Mouse (Mus musculus) cerebellum, postnatal 4 days (tissue): ENCODE results near the gene Plpp3.

Source experiments
- DNase-seq, 2 experiments: peaks; one replicate each; pipeline ENCODE4 v3.0.0; 2022; ENCODE audit warnings: low spot score in 2 of 2, mixed read lengths in 1 of 2

Plpp3 gene

DNA sequence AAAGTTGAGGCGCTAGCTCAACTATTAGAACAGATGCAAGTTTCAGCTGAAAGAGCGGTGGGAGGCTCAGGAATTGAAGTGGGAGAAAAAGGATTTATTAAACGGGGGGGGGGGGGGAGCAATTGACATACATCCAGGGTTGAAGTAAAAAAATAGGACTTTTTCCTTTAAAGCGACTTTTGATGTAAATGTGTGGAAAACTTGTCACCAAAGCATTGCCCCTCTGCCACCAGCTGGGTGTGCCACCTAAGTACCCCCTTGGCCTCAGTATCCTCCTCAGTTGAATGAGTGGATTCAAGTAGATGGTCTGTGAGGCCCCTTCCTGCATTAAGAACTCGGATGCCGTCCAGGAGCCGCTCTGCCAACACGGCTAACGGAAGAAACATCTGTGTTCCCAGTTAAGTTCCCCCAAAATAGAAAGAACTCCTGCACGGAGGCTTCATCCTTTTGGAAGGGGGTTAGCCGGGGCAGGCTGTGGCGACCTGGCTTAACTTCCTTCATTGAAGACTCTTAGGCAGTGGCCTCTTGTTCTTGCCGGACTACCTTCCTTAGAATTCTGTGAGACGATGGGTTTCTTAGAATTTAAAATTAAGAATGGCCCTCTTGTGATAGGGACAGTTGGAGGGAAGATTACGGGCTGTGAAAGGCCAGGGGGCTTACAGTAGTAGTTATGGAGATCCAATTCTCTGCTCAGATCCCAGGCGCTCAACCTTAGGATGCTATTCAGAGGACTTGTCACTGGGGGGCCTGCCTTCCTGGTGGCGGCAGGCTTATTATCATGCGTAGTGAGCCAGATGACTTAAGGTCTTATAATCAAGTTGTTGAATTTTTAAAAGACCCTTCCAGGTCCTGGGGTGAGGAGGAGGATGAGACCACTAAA lies 1.7 kb downstream of the Plpp3 start:
- DNase-seq = no peak

DNA sequence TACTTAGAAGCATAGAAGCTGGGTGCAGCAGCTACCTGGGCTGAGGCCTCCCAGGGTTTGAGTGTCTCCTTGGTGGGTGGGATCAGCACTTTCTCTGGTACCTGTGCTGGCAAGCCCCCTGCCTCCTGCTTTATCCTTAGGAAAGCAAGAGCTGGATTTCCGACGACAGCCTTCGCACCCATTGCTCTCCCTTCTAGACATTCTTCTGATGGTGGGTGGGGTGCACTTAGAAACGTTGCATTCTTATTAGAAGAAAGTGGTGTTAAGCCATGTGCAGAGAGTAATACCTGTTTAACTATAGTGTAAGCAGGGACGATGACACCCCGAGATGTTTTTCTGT lies 2.4 kb downstream of the Plpp3 start:
- DNase-seq = no peak

DNA sequence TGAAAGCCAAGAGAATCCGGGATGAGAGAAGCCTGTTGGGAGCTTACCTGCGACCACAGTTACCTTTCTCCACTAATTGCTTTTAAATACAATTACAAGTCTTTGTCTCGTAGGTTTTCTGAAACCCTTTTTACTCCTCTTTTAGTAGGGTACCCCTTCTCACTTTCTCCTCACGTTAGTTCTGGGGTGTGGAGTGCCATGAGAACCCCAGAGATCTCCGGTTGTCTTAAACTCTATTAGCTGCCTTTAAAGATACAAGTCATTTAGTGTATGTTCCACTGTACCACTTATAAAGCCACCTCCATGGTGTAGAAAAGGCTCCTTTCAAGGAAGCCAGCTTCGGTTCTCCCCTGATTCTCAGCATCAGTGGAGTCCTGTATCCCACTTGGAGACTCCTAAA lies 3.3 kb downstream of the Plpp3 start:
- no peak for DNase-seq

DNA sequence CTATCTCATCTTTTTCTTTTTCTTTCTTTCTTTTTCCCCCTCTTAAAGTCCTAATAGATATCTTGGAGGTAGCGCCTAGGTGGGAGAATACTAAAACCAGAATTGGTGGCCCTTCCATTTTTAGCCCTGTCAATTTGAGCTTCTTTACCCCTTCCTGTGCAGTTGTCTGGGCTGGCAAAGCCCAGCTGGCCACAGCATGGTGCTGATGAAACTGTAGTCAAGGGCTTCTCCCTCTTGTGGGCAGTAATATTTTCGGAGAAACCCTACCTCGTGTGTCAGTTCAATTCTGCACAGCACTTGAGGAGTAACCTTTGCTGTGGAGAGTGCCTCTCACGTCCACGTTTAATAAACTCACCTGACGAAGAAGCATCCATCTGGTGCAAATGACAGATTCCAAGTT lies 4.9 kb downstream of the Plpp3 start:
- no peak for DNase-seq

DNA sequence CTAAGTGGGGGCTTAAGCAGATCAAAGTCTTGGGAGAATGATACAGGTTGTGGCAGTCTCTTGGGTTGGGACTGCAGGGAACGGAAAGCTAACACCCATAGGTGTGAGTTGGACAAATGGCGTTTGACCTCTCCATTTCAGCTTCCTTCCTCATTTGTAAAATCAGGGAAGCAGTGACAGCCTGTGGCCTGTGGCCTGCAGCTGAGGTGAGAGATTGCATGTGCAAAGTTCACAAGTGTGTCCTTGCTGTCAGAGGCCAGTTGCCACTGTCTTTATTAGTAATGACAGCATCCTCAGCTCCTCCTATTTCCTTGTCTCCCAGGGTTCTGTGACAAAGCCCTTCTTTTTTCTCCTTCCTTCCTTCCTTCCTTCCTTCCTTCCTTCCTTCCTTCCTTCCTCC lies 5.5 kb downstream of the Plpp3 start:
- no peak for DNase-seq

DNA sequence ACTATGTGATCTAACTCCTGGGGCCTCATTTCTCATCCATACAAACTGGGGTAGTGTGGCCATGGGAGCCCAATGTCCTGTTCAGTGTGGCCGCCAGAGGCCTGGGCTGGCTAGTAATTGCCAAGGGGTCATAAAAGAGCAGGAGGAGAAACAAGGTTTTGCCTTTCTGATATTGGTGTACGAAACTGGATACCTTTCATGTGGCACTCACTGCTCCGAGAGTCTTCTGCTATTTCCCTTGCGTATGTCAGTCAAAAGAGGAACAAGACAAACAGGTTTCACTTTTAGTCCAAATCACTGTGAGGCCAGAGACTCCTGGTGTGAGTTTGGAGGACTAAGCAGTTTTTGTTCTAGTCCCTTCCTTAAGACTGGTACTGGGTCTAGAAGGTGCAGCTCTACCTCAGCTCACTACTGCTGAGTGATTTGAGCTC lies 6.8 kb downstream of the Plpp3 start:
- no peak for DNase-seq

DNA sequence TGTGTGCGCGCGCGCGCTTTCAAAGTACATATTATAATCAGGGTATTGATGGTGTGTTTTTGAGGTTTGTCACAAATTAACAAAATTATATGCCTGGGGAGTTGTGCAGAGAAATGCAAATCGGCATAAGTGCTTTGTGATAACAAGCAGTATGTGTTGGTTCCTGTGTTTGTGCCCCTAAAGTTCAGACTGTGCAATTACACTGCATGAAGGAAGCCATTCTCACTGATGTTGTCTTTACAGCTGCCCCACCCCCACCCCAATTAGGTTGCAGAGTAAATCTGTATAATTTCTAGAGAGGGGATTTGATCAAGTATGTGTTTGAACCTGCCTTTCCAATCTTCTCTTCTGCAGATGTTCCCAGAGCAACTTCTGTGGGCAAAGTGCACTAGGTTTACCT lies 7.8 kb downstream of the Plpp3 start:
- DNase-seq = no peak

DNA sequence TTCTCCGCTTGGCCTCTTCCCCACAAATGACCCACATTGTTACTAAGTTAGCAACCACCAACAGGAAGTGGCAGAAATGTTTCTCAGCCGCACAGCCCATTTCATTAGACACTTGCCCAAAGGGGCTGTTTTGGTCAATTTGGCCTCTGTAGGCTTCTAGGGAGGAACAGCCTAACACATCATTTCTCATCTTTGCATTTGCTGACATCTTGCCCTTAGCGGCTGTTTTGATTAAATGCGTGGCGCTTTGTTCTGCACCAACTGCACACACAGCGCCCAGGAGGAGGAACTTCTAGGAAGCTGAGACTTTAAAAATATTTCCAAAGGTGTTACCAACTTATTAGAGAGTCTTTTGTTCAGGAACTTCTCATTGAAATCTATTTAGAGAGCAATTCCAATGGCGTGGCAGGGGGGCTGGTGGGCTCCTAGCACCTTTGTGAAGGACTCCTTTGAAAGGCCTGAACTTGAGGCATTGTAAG lies 12.0 kb downstream of the Plpp3 start:
- no peak for DNase-seq

DNA sequence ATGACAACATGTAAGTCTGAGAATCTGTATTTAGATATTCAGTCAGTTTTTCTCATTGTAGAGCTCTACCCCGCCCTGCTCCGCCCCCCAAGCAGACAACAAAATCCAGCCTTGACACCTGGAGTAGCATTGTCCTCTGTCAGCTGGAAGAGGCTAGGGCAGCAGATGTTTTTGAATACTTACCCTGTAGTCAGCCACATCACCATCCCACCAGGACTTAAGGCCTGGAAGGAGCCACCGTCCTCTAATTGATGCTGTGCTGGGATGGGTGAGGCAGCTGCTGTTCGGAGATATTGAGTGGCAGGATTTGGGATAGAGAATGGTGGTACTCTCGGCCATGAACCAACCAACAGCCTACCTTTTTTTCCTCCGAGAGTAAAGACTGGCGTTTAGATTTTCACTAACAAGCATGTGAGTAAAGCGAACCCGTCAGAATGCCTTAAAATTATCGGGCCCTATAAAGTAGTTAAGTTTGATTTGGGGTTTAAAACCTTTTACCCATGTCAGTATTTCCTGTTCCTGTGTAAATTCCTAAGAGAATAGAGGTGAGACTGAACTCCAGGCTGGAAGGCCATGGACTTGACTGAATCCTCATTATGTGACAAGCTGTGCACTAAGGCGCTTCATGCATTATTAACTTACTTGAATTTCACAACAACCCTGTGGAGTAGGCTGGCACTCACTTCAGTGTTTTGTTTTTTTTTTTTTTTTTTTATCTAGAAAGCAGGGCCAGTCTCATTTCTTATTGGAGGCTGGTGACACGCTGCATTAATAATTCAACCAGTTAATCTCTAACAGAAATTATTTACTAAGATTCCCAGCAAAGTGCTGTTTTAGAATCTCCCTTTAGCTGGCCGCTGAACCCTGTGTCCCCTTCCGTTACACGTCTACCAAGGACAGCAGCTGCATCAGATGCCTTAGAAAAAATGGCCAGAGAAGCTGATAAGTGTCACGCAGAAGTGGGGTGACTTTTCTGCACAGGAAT lies 13.0 kb downstream of the Plpp3 start:
- no peak for DNase-seq

DNA sequence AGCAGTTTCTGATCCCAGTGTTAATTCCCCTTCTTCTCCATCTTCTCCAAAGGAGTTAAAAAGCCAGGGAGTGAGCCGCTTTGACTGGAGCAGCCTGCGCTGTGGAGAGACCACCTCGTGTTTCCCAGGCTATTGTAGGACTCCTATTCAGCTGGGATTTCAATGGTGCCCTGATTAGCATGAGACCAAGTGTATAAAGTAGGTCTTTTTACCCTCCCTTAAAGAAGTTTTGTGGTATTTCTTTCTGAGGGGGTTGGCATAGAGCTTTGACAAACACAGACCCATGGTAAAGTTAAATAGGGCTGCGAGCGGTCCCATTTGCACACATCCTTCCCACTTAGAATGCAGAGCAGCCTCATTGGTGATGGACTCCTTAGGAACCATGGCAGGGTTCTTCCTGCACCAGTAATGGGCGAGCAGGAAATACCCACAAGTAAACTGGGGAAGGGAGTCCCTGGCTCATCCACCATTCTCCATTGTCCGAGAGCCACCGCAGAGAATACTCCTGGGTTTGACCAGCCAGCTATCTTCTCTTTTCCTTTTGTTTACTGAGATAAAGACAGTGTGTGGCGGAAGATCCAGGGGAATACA lies 13.8 kb downstream of the Plpp3 start:
- no peak for DNase-seq

DNA sequence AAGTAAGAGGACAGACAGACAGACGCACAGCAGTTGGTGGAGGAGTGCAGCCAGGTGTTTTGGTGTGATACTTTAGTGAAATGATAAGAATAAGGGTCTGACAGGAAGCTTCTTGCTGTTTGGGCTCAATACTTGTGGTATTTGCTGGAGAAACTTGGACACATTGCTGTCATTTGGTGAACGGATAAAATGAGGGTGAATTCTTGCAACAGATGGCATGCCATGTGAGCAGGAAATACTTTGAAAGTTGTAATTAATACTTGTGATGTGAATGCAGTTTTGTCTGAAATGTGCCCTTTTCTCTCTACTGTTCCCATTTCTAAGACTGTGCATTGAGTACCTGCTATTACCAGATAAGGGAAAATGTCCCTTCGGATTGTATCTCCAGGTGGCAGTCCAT lies 14.3 kb downstream of the Plpp3 start:
- DNase-seq = no peak

DNA sequence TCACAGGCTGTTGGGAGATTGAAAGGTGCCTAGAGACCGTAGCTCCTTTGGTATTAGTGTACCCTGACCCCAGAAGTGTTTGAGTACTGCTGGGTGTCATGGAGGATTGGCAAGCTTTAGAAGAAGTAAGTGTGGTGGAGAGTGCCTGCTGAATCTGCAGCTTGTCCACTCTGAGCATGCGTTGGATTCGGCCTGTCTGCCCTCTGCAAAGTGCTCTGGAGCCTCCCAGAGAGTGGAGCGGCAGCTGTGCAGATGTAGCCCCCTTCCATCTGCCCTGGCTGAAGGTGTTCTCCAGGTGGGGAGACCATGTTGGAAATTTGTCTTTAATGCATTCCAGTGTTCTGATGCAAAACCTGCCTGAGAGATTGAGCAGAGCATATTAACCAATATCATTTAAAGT lies 17.6 kb downstream of the Plpp3 start:
- DNase-seq = no peak

DNA sequence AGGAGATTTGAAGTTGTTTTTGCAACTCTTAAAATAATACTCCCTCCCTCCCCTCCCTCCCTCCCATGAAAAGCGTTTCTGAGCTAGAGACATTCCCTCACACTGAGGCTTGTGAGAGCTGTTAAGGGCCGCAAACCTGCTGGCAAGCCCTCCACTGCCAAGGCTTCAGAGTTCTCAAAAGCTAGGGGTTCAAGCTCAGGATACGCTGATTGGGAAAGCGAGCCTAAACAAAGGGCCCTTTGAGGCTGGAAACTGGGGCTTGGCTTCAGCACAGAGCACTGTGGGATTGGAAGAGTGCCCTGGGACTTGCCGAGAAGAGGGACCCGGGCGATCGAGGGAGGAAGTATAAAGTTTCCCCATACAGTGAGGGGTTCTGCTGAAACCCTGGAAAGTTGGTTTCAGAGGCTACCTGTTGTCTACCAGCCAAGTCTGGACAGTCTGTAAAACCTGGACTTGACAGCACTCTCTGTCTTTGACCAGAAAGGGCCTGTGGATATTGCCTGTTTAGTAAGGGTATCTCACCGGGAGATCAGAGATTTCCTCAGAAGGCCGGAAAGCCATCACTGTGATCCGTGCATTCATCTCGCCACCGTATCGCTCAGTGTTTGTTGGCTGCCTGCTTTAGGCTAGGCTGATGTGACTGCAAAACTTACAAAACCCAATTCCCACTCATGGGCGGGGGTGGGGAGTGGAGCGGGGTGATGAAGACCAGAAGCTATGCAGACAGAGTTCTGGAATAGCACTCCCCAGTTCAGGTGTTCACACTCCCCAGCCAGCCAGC lies 18.3 kb downstream of the Plpp3 start:
- peak in 1 of 2 experiments; percentile 44 for DNase-seq

DNA sequence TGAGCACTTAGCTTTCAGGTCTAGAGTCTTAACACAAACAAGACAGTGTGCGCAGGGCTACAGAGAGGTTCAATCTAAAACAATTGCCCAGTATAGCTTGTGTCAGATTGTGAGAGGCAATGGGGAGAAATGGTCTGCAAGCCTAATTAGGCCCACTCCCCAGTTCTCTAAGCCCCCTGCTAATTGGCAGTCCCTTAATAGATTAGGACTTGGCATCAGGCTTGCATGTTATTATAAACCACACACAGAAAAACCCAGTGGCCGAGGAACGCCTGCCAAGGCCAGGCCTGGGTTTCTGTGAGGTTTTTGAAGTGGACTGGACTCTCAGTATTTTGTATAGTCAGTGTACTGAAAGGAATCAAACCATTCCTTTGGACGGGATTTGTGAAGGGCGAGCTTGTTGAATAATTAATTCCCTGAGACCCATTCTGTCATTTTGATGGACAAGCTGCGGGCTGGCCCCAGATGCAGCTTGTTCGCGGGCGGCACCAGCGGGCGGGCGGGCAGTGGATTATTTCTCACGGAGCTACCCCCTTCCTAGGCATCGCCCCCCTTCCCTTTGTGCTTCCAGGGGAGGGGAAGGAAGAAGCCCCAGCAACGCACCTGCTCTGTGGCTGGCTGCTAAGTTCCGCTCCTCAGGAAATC lies 24.0 kb downstream of the Plpp3 start:
- peak in 1 of 2 experiments; percentile 56 for DNase-seq

DNA sequence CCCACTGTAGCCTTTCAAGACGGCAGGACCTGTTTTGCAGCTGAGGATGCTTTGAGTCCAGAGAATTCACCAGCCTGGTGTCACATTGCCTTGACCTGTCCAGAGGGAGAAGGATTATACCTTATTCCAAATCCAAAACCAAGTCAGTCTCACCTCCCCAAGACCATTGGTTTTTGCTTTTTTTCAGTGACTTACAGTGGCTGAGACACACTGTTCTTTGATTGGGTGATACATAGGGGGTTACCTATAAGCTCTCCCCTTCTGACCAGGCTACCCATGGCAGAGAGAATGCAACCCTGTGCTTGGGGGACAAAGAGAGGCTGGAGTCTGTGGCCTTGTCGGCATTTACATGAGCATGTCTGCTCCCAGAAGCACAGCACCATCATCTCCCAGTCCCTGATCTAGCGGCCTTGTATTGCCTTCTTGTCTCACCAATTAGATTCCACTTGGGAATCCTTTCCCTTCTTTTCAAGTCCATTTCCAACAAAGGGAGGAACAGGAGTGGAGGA lies 24.6 kb downstream of the Plpp3 start:
- no peak for DNase-seq

DNA sequence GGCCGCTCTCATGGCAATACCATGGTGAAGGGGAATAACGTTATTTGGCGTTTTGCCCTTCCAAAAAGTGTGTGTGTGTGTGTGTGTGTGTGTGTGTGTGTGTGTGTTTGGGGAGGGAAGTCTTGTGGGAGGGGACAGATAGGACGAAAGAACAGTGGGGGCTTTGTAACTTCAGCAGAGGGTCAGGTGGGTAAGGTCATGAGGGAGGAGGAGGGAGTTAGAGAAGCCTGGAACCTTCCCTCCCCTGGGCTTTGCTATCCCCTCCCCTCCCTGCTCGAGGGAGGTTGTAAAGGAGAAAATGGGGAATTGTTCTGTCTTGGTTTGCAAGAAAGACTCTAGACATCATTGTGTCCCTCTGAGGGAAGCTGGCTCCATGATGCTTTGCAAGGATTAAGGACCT lies 25.1 kb downstream of the Plpp3 start:
- no peak for DNase-seq

DNA sequence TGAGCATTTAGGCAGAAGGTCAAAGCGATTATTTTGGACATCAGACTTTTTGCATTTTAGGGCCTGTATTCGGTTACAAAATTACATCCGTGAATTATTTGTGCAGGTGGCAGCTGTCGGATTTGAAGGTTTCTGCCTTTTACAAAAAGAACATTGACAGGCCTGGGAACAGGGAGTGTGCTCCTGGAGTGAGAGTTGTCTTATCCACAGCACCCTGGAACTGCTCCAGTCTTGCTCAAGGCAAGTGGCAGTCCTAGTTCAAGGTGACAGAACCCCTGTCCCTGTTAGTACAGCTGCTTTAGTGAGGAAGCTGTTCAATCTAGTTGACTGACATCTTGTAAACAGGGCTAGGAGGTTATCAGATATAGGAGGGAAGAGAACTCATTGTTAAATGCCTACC lies 27.3 kb downstream of the Plpp3 start:
- no peak for DNase-seq

DNA sequence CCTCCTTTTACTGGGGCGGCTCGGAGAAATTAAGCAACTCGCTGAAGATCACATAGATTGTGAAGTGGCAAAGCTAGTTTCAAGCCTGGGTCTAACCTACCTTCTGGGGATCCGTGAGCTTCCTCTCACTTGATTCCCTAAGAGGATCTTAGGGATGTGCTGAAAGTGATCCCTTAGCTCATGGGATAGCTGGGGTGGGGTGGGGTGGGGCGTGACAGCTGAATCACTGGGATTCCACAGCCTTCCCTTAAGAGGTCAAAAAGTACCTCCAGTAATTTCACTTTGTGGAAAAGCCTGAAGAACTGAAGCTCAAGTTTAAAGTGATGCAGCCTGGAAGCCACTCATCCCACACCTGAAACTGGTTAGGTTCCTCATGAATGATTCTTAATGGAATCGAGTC lies 27.8 kb downstream of the Plpp3 start:
- DNase-seq = no peak

DNA sequence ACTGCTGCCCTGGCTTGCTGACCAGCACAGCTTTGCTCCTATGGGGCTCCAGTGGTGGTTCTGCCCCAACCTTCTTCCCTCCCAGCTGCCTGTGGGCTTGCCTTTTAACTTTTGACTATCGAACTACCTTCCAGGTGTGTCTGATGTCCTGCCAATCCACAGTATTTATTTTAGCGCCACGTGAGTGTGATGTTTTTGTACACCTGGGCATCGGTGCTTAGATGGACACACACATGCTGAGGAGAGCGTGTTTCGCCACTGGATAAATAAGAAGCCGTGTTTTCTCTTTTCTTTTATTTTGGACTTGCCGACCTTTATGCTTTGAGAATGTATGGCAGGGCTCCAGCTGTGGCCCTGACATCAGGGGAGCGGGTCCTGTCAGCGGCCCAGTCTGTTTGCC lies 29.5 kb downstream of the Plpp3 start:
- no peak for DNase-seq

DNA sequence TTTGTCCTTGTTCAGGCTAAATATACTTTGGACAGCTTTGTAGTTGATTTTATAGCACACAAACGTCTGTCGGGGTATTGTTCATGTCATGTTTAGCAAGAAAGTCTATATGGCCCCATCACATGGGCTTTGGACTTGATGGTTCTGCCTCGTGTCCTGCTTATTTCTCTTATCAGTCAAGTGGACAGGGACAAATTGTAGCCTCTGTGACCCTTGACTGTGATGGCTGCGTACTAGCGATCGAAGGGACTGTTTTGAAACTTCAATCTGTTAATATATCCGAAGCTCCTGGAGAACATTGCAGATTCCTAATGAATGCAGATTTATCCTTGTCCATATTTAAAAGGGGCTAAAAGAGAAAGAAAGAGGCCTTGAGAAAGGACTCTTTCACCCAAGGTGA lies 30.7 kb downstream of the Plpp3 start:
- DNase-seq = no peak

DNA sequence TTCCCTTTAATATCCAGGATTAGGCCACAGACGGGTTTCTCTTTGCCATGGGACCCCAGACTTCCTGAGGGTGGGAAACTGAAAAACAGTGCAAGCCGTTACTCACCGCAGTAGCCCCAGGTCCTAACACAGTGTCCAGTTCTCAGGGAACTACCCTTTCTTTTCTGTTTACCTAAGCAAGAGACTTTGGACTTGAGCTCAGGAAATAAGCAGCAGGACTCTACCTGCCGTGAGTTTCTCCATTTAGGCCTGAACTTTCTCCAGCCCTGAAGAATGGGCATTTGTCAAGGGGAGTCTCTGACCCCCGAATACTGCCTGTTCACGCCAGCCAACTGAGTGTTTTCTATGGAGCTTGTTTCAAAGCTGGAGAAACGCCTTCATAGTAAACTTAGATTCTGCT lies 31.7 kb downstream of the Plpp3 start:
- no peak for DNase-seq
